Mouse (Mus musculus): ENCODE measurements around the gene Rnf113a2. TPM values are rescaled to one million over a fixed set of nuclear protein-coding genes. Genes with fewer than 3 reads are reported as not detected.

Rnf113a2 gene
- polyA plus RNA-seq, 1 experiment from 2014 or later = 22.6 TPM

DNA sequence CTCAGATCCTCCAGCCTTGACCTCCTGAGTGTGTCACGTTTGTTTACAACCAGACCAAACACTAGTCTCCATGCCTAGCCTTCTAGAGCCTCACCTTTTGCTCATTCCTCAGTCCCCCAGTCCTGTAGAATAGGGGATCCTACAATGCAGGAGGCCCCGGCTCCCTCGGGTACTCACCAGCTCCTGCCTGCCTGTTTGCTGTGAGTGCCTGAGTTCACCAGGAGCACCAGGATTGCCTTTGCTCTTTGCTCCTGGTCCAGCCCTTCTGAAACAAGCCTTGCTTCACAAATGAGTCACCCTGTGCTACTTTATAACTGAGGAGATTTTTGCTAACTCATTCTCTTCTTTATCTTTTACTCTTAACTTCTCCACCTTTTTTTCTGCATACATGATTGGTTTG is 16.3 kb upstream of the Rnf113a2 start:
- Histone ChIP-seq H3K4me1 (ENCODE audit: control insufficient read depth, insufficient read depth, low read length) (no peaks in the 10 kb centered on the region), H3K27me3 (ENCODE audit: control insufficient read depth, insufficient read depth, low read length) (no peaks in the 10 kb centered on the region), H3K4me2 (ENCODE audit: low read length) (no peak overlapping the region), H3K9ac (replicated peaks; ENCODE audit: low read length) (no peak overlapping the region), H3K36me3 (ENCODE audit: control insufficient read depth, insufficient read depth, low read length) (no peaks in the 10 kb centered on the region), H3K4me3 (replicated peaks; ENCODE audit: low read depth, low read length) (no peak overlapping the region), H3K27ac (replicated peaks; ENCODE audit: low read depth, low read length) (no peak overlapping the region), H3K9me3 (ENCODE audit: control insufficient read depth, low read length) (no peaks in the 10 kb centered on the region)
- DNase-seq (no peak), ATAC-seq (ENCODE audit: low FRiP score, low TSS enrichment) (no peak)
- WGBS = 80% methylated on average over 3 of the region's 3 CpGs

DNA sequence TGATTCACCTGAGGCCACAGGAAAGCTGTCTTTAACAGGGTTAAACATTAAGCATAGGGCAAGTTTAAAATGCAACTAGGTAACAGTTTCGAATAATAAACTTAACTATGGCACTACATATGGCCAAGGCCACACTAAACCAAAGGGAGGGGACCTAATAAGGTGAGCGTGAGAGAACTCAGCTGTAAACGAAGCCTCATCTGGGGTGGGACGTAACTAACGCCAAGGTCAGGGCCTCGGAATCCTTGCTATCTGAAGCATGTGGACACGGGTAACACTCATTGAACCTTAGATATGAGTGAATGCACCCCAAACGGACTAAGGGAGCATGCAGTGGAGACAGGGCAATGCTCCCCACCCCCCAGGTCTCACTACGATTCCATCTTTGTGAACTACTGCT is 14.1 kb upstream of the Rnf113a2 start:
- no peak overlapping the region for H3K27ac ChIP-seq (replicated peaks; ENCODE audit: low read depth, low read length)
- WGBS = 83% methylated on average over 9 of the region's 9 CpGs
- H3K36me3 ChIP-seq (ENCODE audit: control insufficient read depth, insufficient read depth, low read length) = no peaks in the 10 kb centered on the region
- ATAC-seq (ENCODE audit: low FRiP score, low TSS enrichment) (no peak), DNase-seq (no peak)
- no peaks in the 10 kb centered on the region for H3K9me3 ChIP-seq (ENCODE audit: control insufficient read depth, low read length)
- peaks cover 4% of the 10 kb centered on the region for H3K4me1 ChIP-seq (ENCODE audit: control insufficient read depth, insufficient read depth, low read length)
- H3K27me3 ChIP-seq (ENCODE audit: control insufficient read depth, insufficient read depth, low read length) = no peaks in the 10 kb centered on the region
- H3K4me2 ChIP-seq (ENCODE audit: low read length) = no peak overlapping the region
- H3K9ac ChIP-seq (replicated peaks; ENCODE audit: low read length) = no peak overlapping the region
- no peak overlapping the region for H3K4me3 ChIP-seq (replicated peaks; ENCODE audit: low read depth, low read length)

DNA sequence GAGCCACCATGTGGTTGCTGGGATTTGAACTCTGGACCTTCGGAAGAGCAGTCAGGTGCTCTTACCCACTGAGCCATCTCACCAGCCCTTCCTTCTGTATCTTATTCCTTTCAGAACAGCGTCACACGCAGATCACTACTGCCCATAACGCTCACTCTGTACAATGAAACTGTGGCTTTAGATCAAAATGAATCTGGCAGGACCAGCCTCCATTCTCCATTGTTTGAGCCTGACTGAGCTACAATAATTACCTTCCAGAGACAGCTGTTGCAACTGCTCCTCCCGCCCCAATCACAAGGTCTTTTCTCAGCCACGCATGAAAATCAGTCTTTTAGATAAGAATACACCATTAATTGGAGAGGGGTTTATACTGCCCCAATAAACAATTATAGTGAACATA is 12.5 kb upstream of the Rnf113a2 start:
- Histone ChIP-seq H3K27me3 (ENCODE audit: control insufficient read depth, insufficient read depth, low read length) (no peaks in the 10 kb centered on the region), H3K4me2 (ENCODE audit: low read length) (no peak overlapping the region), H3K4me1 (ENCODE audit: control insufficient read depth, insufficient read depth, low read length) (peaks cover 6% of the 10 kb centered on the region), H3K9me3 (ENCODE audit: control insufficient read depth, low read length) (no peaks in the 10 kb centered on the region), H3K36me3 (ENCODE audit: control insufficient read depth, insufficient read depth, low read length) (no peaks in the 10 kb centered on the region), H3K27ac (replicated peaks; ENCODE audit: low read depth, low read length) (no peak overlapping the region), H3K4me3 (replicated peaks; ENCODE audit: low read depth, low read length) (no peak overlapping the region), H3K9ac (replicated peaks; ENCODE audit: low read length) (no peak overlapping the region)
- ATAC-seq (ENCODE audit: low FRiP score, low TSS enrichment) = no peak
- DNase-seq = no peak
- 73% methylated on average over 6 of the region's 6 CpGs for WGBS

DNA sequence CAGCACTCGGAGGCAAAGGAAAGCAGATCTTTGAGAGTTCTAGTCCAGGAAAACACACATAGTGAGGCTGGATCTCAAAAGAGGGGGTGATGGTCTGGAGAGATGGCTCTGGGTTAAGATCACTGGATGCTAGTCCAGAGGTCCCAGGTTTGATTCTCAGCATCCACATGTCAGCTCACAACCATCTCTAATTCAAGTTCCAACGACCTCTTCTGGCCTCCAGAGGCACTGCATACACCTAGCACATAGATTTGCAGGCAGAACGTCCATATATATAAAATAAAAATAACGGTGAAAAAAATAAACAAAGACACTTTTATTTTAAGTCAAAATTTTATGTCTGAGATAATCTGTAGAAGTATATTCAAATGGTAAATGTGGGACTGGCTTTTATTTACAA is 9.7 kb upstream of the Rnf113a2 start:
- H3K27ac ChIP-seq (replicated peaks; ENCODE audit: low read depth, low read length) = no peak overlapping the region
- no peak overlapping the region for H3K4me3 ChIP-seq (replicated peaks; ENCODE audit: low read depth, low read length)
- peaks cover 6% of the 10 kb centered on the region for H3K4me1 ChIP-seq (ENCODE audit: control insufficient read depth, insufficient read depth, low read length)
- 66% methylated on average over 4 of the region's 4 CpGs for WGBS
- H3K9me3 ChIP-seq (ENCODE audit: control insufficient read depth, low read length) = no peaks in the 10 kb centered on the region
- no peak overlapping the region for H3K9ac ChIP-seq (replicated peaks; ENCODE audit: low read length)
- no peak overlapping the region for H3K4me2 ChIP-seq (ENCODE audit: low read length)
- DNase-seq = no peak
- no peaks in the 10 kb centered on the region for H3K36me3 ChIP-seq (ENCODE audit: control insufficient read depth, insufficient read depth, low read length)
- no peak for ATAC-seq (ENCODE audit: low FRiP score, low TSS enrichment)
- no peaks in the 10 kb centered on the region for H3K27me3 ChIP-seq (ENCODE audit: control insufficient read depth, insufficient read depth, low read length)

DNA sequence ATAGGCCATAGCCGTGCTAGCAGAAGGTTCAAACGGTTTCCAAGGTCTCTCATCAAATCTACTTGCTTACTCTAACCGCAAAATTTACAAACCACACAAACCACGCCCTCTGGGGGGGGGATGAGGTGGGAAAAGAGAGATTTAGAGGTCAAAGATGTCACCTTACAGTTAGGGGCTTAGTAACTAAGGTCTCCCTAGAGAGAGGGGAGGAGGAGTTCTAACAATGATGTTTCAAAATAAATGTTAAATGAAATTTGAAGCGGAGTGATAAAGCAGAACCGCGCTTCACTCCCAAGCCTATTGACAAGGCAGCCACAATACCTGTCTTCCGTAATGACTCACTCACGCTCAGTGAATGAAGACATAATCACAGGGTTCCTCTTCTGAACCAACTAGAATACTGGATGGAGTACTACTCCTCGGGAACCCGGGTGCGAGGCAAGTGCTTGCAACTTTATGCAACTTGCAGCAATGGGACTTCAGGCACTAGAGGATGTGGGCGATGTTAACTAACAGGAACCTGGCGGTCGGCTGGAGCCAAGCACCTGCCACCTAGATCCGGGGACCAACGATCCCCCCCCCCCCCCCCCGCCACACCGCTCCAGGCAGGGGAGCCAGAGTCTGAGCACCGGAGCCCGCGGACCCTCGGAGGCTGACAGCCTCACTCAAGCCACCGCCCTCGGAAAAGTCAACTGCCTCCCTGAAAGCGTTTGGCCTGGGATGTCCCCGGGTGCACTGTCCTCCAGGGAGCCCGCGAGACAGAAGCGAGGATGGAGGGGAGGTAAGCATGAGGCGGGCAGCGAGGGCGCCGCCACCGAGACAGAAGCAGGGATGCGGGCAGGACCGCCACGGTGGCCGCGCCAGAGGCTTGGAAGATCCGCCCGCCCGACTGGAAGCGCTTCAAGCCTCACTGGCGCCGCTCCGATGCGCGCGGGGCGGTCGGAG is 8.8 kb upstream of the Rnf113a2 start:
- Histone ChIP-seq H3K4me1 (ENCODE audit: control insufficient read depth, insufficient read depth, low read length) (peaks cover 6% of the 10 kb centered on the region), H3K36me3 (ENCODE audit: control insufficient read depth, insufficient read depth, low read length) (no peaks in the 10 kb centered on the region), H3K4me3 (replicated peaks; ENCODE audit: low read depth, low read length) (peak overlapping the region; percentile 71), H3K9me3 (ENCODE audit: control insufficient read depth, low read length) (no peaks in the 10 kb centered on the region), H3K27ac (replicated peaks; ENCODE audit: low read depth, low read length) (peak overlapping the region; percentile 91), H3K9ac (replicated peaks; ENCODE audit: low read length) (peak overlapping the region; percentile 80), H3K27me3 (ENCODE audit: control insufficient read depth, insufficient read depth, low read length) (no peaks in the 10 kb centered on the region), H3K4me2 (ENCODE audit: low read length) (peak overlapping the region; percentile 92)
- no peak for DNase-seq
- peak; percentile 73 for ATAC-seq (ENCODE audit: low FRiP score, low TSS enrichment)
- 1% methylated on average over 50 of the region's 52 CpGs for WGBS

DNA sequence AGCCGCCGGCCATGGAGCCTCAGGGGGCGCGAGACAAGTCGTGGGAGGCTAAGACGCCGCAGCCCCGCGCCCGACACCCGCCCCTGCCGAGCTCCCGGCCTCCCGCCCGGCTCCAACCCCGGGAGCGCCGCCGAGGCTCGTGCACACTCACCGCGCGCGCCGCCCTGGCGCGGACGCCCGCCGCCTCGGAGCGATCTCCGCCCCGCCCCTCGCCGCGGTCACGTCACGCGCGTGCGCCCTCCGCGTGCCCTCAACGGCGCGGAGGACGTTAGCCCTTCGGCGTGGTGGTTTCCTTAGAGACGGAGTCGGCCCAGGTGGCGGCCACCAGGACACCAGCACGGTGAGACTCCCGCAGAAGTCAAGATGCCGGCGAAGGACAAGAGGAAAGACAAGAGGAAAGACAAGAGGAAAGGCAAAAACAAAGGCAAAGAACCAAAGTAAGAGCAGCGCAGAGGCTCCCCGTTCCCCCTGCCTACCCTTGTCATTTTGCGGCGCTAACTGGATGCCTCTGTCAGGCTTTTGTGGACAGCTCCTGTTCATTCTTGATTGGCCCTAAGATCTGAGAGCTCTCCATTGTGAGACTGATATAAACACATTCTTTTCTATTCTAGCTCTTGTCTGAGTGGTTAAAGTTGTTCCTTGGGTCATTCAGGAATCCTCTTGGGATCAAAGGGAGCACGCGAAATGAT is 8.0 kb upstream of the Rnf113a2 start, which contains the start of the genes Entpd5 and Bbof1:
Gene Entpd5, minus strand, starts transcription at position 211 of the 689 bp plus-strand sequence.
Gene Bbof1, plus strand, starts transcription at position 253 of the 689 bp plus-strand sequence.
- no peaks in the 10 kb centered on the region for H3K27me3 ChIP-seq (ENCODE audit: control insufficient read depth, insufficient read depth, low read length)
- ATAC-seq (ENCODE audit: low FRiP score, low TSS enrichment) (peak; percentile 93), DNase-seq (peak; percentile 97)
- H3K27ac ChIP-seq (replicated peaks; ENCODE audit: low read depth, low read length) = peak within 1 kb of the TSS; percentile 91
- H3K4me2 ChIP-seq (ENCODE audit: low read length) = peak within 1 kb of the TSS; percentile 92
- peak within 1 kb of the TSS; percentile 71 for H3K4me3 ChIP-seq (replicated peaks; ENCODE audit: low read depth, low read length)
- no peaks in the 10 kb centered on the region for H3K36me3 ChIP-seq (ENCODE audit: control insufficient read depth, insufficient read depth, low read length)
- WGBS = under 1% methylated on average over 60 of the region's 63 CpGs
- H3K9me3 ChIP-seq (ENCODE audit: control insufficient read depth, low read length) = no peaks in the 10 kb centered on the region
- H3K4me1 ChIP-seq (ENCODE audit: control insufficient read depth, insufficient read depth, low read length) = peaks cover 6% of the 10 kb centered on the region
- H3K9ac ChIP-seq (replicated peaks; ENCODE audit: low read length) = peak within 1 kb of the TSS; percentile 80

DNA sequence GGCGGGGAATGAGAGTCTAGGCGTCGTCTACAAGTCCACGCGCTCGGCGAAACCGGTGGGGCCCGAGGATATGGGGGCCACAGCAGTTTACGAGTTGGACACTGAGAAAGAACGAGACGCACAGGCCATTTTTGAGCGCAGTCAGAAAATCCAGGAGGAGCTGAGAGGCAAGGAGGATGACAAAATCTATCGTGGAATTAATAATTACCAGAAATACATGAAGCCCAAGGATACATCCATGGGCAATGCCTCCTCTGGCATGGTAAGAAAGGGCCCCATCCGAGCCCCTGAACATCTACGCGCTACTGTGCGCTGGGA is 568 bp downstream of the Rnf113a2 start:
- Histone ChIP-seq H3K27me3 (ENCODE audit: control insufficient read depth, insufficient read depth, low read length) (no peaks in the 10 kb centered on the region), H3K36me3 (ENCODE audit: control insufficient read depth, insufficient read depth, low read length) (no peaks in the 10 kb centered on the region), H3K4me3 (replicated peaks; ENCODE audit: low read depth, low read length) (peak overlapping the region; percentile 57), H3K4me1 (ENCODE audit: control insufficient read depth, insufficient read depth, low read length) (no peaks in the 10 kb centered on the region), H3K4me2 (ENCODE audit: low read length) (peak overlapping the region; percentile 72), H3K27ac (replicated peaks; ENCODE audit: low read depth, low read length) (peak overlapping the region; percentile 81), H3K9me3 (ENCODE audit: control insufficient read depth, low read length) (no peaks in the 10 kb centered on the region), H3K9ac (replicated peaks; ENCODE audit: low read length) (peak overlapping the region; percentile 65)
- ATAC-seq (ENCODE audit: low FRiP score, low TSS enrichment) (no peak), DNase-seq (no peak)
- WGBS = 35% methylated on average over 18 of the region's 18 CpGs

DNA sequence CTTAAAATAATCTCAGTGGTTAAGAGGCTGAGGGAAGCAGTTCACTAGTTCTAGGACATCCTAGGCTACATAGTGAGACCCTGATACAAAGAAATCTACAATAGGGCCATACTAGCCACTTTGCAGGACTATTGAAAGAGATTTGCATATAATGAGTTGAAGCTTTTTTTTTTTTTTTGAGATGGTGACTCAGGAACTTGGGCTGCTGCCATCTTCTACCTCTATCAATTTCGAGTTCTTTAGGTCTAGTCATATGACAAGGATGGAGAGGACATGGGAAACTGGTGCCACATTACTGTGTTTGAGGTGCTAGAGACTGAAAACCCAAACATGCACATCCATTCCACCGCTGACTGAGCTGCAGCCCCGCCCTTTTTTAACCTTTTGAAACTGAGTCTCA is 7.0 kb downstream of the Rnf113a2 start:
- H3K9ac ChIP-seq (replicated peaks; ENCODE audit: low read length) = no peak overlapping the region
- WGBS = 72% methylated on average over 3 of the region's 3 CpGs
- H3K4me2 ChIP-seq (ENCODE audit: low read length) = no peak overlapping the region
- no peak overlapping the region for H3K4me3 ChIP-seq (replicated peaks; ENCODE audit: low read depth, low read length)
- ATAC-seq (ENCODE audit: low FRiP score, low TSS enrichment) = no peak
- DNase-seq = no peak
- no peaks in the 10 kb centered on the region for H3K27me3 ChIP-seq (ENCODE audit: control insufficient read depth, insufficient read depth, low read length)
- H3K27ac ChIP-seq (replicated peaks; ENCODE audit: low read depth, low read length) = no peak overlapping the region
- no peaks in the 10 kb centered on the region for H3K9me3 ChIP-seq (ENCODE audit: control insufficient read depth, low read length)
- no peaks in the 10 kb centered on the region for H3K36me3 ChIP-seq (ENCODE audit: control insufficient read depth, insufficient read depth, low read length)
- no peaks in the 10 kb centered on the region for H3K4me1 ChIP-seq (ENCODE audit: control insufficient read depth, insufficient read depth, low read length)

All from midbrain, embryonic 14.5 days (tissue).